Mouse (Mus musculus): Measurements from ENCODE around the gene Bnip2. TPM values are rescaled to one million over a fixed set of nuclear protein-coding genes. Genes with fewer than 3 reads are reported as not detected.

Bnip2 gene
- polyA plus RNA-seq, 1 experiment from 2014 or later = 65.6 TPM

GRCm38 (mm10) chr9:70046255-70046654, 57.0 kb downstream of the Bnip2 start:
- Histone ChIP-seq H3K27ac (replicated peaks) (peak overlapping the region; percentile 24; the same call in 1 of the 2 replicates), H3K4me1 (replicated peaks; ENCODE audit: control insufficient read depth, insufficient read depth) (peaks cover 4% of the 10 kb centered on the region; the same call in 1 of the 2 replicates), H3K27me3 (ENCODE audit: control insufficient read depth, insufficient read depth, low read length) (no peaks in the 10 kb centered on the region), H3K9ac (ENCODE audit: low read length) (no peak overlapping the region), H3K4me2 (replicated peaks; ENCODE audit: low read depth) (no peak overlapping the region), H3K4me3 (ENCODE audit: low read depth, low read length) (no peak overlapping the region), H3K36me3 (ENCODE audit: control insufficient read depth, insufficient read depth, low read length) (no peaks in the 10 kb centered on the region), H3K9me3 (ENCODE audit: control insufficient read depth, low read length) (no peaks in the 10 kb centered on the region)
- TF ChIP-seq EP300 (optimal IDR thresholded peaks at IDR 0.05) (no peak), CTCF (IDR thresholded peaks at IDR 0.05; ENCODE audit: low read depth) (no peak)
- ATAC-seq (ENCODE audit: low FRiP score, low TSS enrichment) (peak; percentile 39), DNase-seq (ENCODE audit: low spot score) (no peak)
- WGBS = 63% methylated on average over 6 of the region's 6 CpGs

- Histone ChIP-seq H3K27me3 (ENCODE audit: control insufficient read depth, insufficient read depth, low read length) (no peaks in the 10 kb centered on the region), H3K4me3 (ENCODE audit: low read depth, low read length) (no peak overlapping the region), H3K36me3 (ENCODE audit: control insufficient read depth, insufficient read depth, low read length) (no peaks in the 10 kb centered on the region), H3K4me2 (replicated peaks; ENCODE audit: low read depth) (no peak overlapping the region), H3K9ac (ENCODE audit: low read length) (no peak overlapping the region), H3K9me3 (ENCODE audit: control insufficient read depth, low read length) (no peaks in the 10 kb centered on the region), H3K27ac (replicated peaks) (peak overlapping the region; percentile 77), H3K4me1 (replicated peaks; ENCODE audit: control insufficient read depth, insufficient read depth) (peaks cover 4% of the 10 kb centered on the region; the same call in 1 of the 2 replicates)
- TF ChIP-seq CTCF (IDR thresholded peaks at IDR 0.05; ENCODE audit: low read depth) (no peak), EP300 (optimal IDR thresholded peaks at IDR 0.05) (no peak)
- WGBS = 38% methylated on average over 3 of the region's 3 CpGs
- ATAC-seq (ENCODE audit: low FRiP score, low TSS enrichment) = peak; percentile 69
- no peak for DNase-seq (ENCODE audit: low spot score)
These were observed 58.6 kb downstream of the Bnip2 start for GRCm38 (mm10) chr9:70047839-70048238.

GRCm38 (mm10) chr9:70048280-70048679, 59.0 kb downstream of the Bnip2 start:
- Histone ChIP-seq H3K9me3 (ENCODE audit: control insufficient read depth, low read length) (no peaks in the 10 kb centered on the region), H3K27me3 (ENCODE audit: control insufficient read depth, insufficient read depth, low read length) (no peaks in the 10 kb centered on the region), H3K4me1 (replicated peaks; ENCODE audit: control insufficient read depth, insufficient read depth) (peaks cover 4% of the 10 kb centered on the region; the same call in 1 of the 2 replicates), H3K4me2 (replicated peaks; ENCODE audit: low read depth) (no peak overlapping the region), H3K27ac (replicated peaks) (peak overlapping the region; percentile 77), H3K9ac (ENCODE audit: low read length) (no peak overlapping the region), H3K36me3 (ENCODE audit: control insufficient read depth, insufficient read depth, low read length) (no peaks in the 10 kb centered on the region), H3K4me3 (ENCODE audit: low read depth, low read length) (no peak overlapping the region)
- 42% methylated on average over 5 of the region's 5 CpGs for WGBS
- ATAC-seq (ENCODE audit: low FRiP score, low TSS enrichment) (no peak), DNase-seq (ENCODE audit: low spot score) (no peak)
- no peak for TF ChIP-seq CTCF (IDR thresholded peaks at IDR 0.05; ENCODE audit: low read depth)

- 34% methylated on average over 6 of the region's 6 CpGs for WGBS
- DNase-seq (ENCODE audit: low spot score) (no peak), ATAC-seq (ENCODE audit: low FRiP score, low TSS enrichment) (no peak)
- Histone ChIP-seq H3K9ac (ENCODE audit: low read length) (no peak overlapping the region), H3K4me3 (ENCODE audit: low read depth, low read length) (no peak overlapping the region), H3K4me2 (replicated peaks; ENCODE audit: low read depth) (no peak overlapping the region), H3K27me3 (ENCODE audit: control insufficient read depth, insufficient read depth, low read length) (no peaks in the 10 kb centered on the region), H3K36me3 (ENCODE audit: control insufficient read depth, insufficient read depth, low read length) (no peaks in the 10 kb centered on the region), H3K9me3 (ENCODE audit: control insufficient read depth, low read length) (no peaks in the 10 kb centered on the region), H3K4me1 (replicated peaks; ENCODE audit: control insufficient read depth, insufficient read depth) (peaks cover 4% of the 10 kb centered on the region; the same call in 1 of the 2 replicates), H3K27ac (replicated peaks) (peak overlapping the region; percentile 77)
- no peak for TF ChIP-seq EP300 (optimal IDR thresholded peaks at IDR 0.05)
These were observed 59.6 kb downstream of the Bnip2 start for GRCm38 (mm10) chr9:70048751-70049415.

- H3K27ac ChIP-seq (replicated peaks) = peak overlapping the region; percentile 77
- H3K4me2 ChIP-seq (replicated peaks; ENCODE audit: low read depth) = no peak overlapping the region
- H3K27me3 ChIP-seq (ENCODE audit: control insufficient read depth, insufficient read depth, low read length) = no peaks in the 10 kb centered on the region
These were observed 60.1 kb downstream of the Bnip2 start for GRCm38 (mm10) chr9:70049416-70049783.

GRCm38 (mm10) chr9:70049839-70050238, 60.6 kb downstream of the Bnip2 start:
- no peaks in the 10 kb centered on the region for H3K27me3 ChIP-seq (ENCODE audit: control insufficient read depth, insufficient read depth, low read length)
- H3K4me1 ChIP-seq (replicated peaks; ENCODE audit: control insufficient read depth, insufficient read depth) = peaks cover 4% of the 10 kb centered on the region; the same call in 1 of the 2 replicates
- no peak for TF ChIP-seq EP300 (optimal IDR thresholded peaks at IDR 0.05)
- no peak for TF ChIP-seq CTCF (IDR thresholded peaks at IDR 0.05; ENCODE audit: low read depth)
- H3K36me3 ChIP-seq (ENCODE audit: control insufficient read depth, insufficient read depth, low read length) = no peaks in the 10 kb centered on the region
- 12% methylated on average over 8 of the region's 8 CpGs for WGBS
- H3K27ac ChIP-seq (replicated peaks) = peak overlapping the region; percentile 77; the same call in 1 of the 2 replicates
- no peak for ATAC-seq (ENCODE audit: low FRiP score, low TSS enrichment)
- H3K4me2 ChIP-seq (replicated peaks; ENCODE audit: low read depth) = peak overlapping the region; percentile 11; the same call in 1 of the 2 replicates
- no peak for DNase-seq (ENCODE audit: low spot score)
- no peak overlapping the region for H3K4me3 ChIP-seq (ENCODE audit: low read depth, low read length)
- no peak overlapping the region for H3K9ac ChIP-seq (ENCODE audit: low read length)
- H3K9me3 ChIP-seq (ENCODE audit: control insufficient read depth, low read length) = no peaks in the 10 kb centered on the region

More at GRCm38 (mm10) chr9:70049416-70049783, 60.1 kb downstream of the Bnip2 start:
- H3K4me1 ChIP-seq (replicated peaks; ENCODE audit: control insufficient read depth, insufficient read depth) = peaks cover 4% of the 10 kb centered on the region; the same call in 1 of the 2 replicates
- H3K9me3 ChIP-seq (ENCODE audit: control insufficient read depth, low read length) = no peaks in the 10 kb centered on the region
- DNase-seq (ENCODE audit: low spot score) (no peak), ATAC-seq (ENCODE audit: low FRiP score, low TSS enrichment) (no peak)
- no peak overlapping the region for H3K9ac ChIP-seq (ENCODE audit: low read length)
- WGBS = 31% methylated on average over 3 of the region's 3 CpGs
- no peaks in the 10 kb centered on the region for H3K36me3 ChIP-seq (ENCODE audit: control insufficient read depth, insufficient read depth, low read length)
- H3K4me3 ChIP-seq (ENCODE audit: low read depth, low read length) = no peak overlapping the region
- TF ChIP-seq CTCF (IDR thresholded peaks at IDR 0.05; ENCODE audit: low read depth) (no peak), EP300 (optimal IDR thresholded peaks at IDR 0.05) (no peak)

Data from stomach, postnatal 0 days (tissue).